Mouse (Mus musculus) spleen, adult 2 months (tissue): Measurements from ENCODE around the gene Ccl27a.

Source experiments
- CTCF ChIP-seq: fragments of 200-500 bp; IDR thresholded peaks from 2 replicates; pipeline ENCODE4 v1.5.1; 2011; ENCODE audit warnings: mild to moderate bottlenecking, inconsistent platforms; ENCODE audit not compliant: insufficient read depth, insufficient read length, insufficient replicate concordance; ENCODE audit errors: extremely low read depth
- POLR2A ChIP-seq: fragments of 200-500 bp; IDR thresholded peaks from 2 replicates; pipeline ENCODE4 v1.6.1; 2011; ENCODE audit warnings: low read depth, low read length, inconsistent platforms

GRCm38 (mm10) chr4:41755338-41756305 is 18.4 kb downstream of the Ccl27a start, which contains the start of gene Sigmar1:
- TF ChIP-seq CTCF (peak; percentile 71; the same call in 1 of the 2 replicates), POLR2A (peak; percentile 74)
